Mouse (Mus musculus) splenic B cell, adult 2 months (primary cell): ENCODE measurements around the gene Adcy4.

Source experiments
- DNase-seq: peaks from one replicate; pipeline ENCODE4 v3.0.0-alpha.2; 2011; ENCODE audit warnings: low read depth, low spot score
- H3K27me3 ChIP-seq: 2 replicates; pipeline ENCODE4 v1.6.1; 2012; ENCODE audit warnings: mild to moderate bottlenecking, low read length, moderate library complexity, mixed read lengths; ENCODE audit not compliant: control insufficient read depth, poor library complexity, insufficient read depth, severe bottlenecking
- H3K36me3 ChIP-seq: 2 replicates; pipeline ENCODE4 v1.6.1; 2012; ENCODE audit warnings: mild to moderate bottlenecking, low read length, moderate library complexity, mixed read lengths; ENCODE audit not compliant: control insufficient read depth, poor library complexity, insufficient read depth, severe bottlenecking

The Adcy4 gene

DNA sequence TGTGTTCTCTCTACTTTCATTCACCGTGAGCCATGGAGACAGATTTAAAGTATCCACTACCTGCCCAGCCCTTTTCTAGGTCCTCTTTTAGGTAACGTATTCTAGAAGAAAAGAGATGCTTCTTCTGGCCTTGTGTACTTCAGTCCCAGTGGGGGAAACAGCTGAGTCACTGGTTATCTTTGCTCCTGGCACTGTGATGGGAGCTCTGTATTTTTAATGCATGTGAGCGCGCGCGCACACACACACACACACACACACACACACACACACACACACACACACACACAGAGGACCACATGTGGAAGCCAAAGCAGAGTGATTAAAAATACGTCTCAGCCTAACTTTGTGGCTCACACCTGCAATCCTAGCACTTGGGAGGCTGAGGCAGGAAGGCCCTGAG lies 60.5 kb downstream of the Adcy4 start:
- Histone ChIP-seq H3K36me3 (peaks cover 14% of the 10 kb centered on the region), H3K27me3 (no peaks in the 10 kb centered on the region)
- DNase-seq, result no peak

- Histone ChIP-seq H3K27me3 (no peaks in the 10 kb centered on the region), H3K36me3 (peaks cover 21% of the 10 kb centered on the region)
- DNase-seq, result no peak
Measured at GRCm38 (mm10) chr14:55722438-55722945, 61.4 kb downstream of the Adcy4 start.

- DNase-seq, result peak; percentile 97
- Histone ChIP-seq H3K36me3 (peaks cover 24% of the 10 kb centered on the region), H3K27me3 (no peaks in the 10 kb centered on the region)
Measured at GRCm38 (mm10) chr14:55721700-55722437, 62.0 kb downstream of the Adcy4 start, which contains the start of gene Rabggta. Rabggta (minus strand) TSS chr14:55722263.

DNA sequence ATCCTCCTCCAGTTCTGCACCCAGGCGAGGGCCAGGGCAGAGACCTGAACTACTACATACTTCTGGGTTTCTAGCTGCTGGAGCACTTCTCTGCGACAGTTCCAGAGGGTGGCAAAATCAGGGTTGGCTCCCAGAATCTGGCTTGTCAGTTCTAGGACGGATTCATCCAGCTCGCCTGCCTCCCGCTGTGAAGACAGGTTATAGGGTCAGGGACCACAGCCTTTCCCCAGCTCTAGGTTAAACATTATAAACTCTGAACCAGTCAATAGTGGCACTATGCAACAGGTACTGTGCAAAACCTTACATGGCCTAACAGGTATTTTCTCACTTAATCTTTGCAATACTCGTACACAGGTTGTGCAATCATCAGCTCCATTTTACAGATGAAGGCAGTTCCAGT lies 62.8 kb downstream of the Adcy4 start:
- no peaks in the 10 kb centered on the region for H3K27me3 ChIP-seq
- DNase-seq, result no peak

DNA sequence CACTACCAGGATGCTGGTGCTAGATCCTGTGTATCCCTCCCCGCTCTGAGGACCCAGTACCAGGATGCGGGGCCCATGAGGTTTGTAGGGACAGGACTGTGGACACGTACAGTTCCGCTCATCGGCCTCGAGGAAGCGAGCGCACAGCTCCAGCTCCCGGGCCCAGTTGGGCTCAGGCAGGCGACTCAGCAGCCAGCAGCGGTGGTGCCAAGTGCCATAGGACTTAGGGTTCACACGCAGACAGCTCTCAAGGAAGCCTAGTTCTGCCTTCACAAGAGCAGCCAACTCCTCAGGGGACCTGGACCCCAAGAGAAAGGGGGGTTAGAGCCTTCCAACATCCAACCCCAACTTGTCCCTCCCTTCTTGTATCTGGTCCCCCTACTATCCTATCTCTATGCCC lies 63.2 kb downstream of the Adcy4 start:
- Histone ChIP-seq H3K36me3 (peaks cover 25% of the 10 kb centered on the region), H3K27me3 (no peaks in the 10 kb centered on the region)
- DNase-seq, result no peak

More for the DNA sequence above, 62.8 kb downstream of the Adcy4 start:
- H3K36me3 ChIP-seq, result peaks cover 25% of the 10 kb centered on the region

GRCm38 (mm10) chr14:55719737-55720136 lies 64.2 kb downstream of the Adcy4 start:
- no peaks in the 10 kb centered on the region for H3K27me3 ChIP-seq
- peaks cover 25% of the 10 kb centered on the region for H3K36me3 ChIP-seq
- no peak for DNase-seq
